Mouse (Mus musculus) hindbrain, embryonic 16.5 days (tissue): ENCODE data around the gene Aig1. TPM values are rescaled to one million over a fixed set of nuclear protein-coding genes. Genes with fewer than 3 reads are reported as not detected.
"Not testable (repeated sequence)": the region's sequence is repeated elsewhere in the genome, so short reads cannot be mapped to it uniquely, and the experiment has no call there.

Experiments
- ATAC-seq: fragments of 200-750 bp; cut with Nextera tagmentation; 2 replicates; pipeline ENCODE4 v1.8.0; 2017; ENCODE audit warnings: moderate TSS enrichment, moderate library complexity
- H3K27ac ChIP-seq: fragments of 300-500 bp; sonication (generic); 2 replicates; pipeline ENCODE4 v1.5.1; 2014; ENCODE audit warnings: low read depth, mild to moderate bottlenecking, control low read depth, low read length, moderate library complexity
- H3K27me3 ChIP-seq: fragments of 300-500 bp; sonication (generic); replicated peaks from 2 replicates; pipeline ENCODE4 v1.6.1; 2014; ENCODE audit warnings: low read length; ENCODE audit not compliant: control insufficient read depth, insufficient read depth
- H3K36me3 ChIP-seq: fragments of 300-500 bp; sonication (generic); 2 replicates; pipeline ENCODE4 v1.6.1; 2014; ENCODE audit warnings: mild to moderate bottlenecking, low read length, moderate library complexity, mixed read lengths; ENCODE audit not compliant: control insufficient read depth, insufficient read depth
- H3K4me1 ChIP-seq: fragments of 300-500 bp; sonication (generic); 2 replicates; pipeline ENCODE4 v1.6.1; 2014; ENCODE audit warnings: low read depth, low read length; ENCODE audit not compliant: control insufficient read depth, insufficient read depth
- H3K4me2 ChIP-seq: fragments of 300-500 bp; sonication (generic); 2 replicates; pipeline ENCODE4 v1.6.1; 2014; ENCODE audit warnings: mild to moderate bottlenecking, low read length, control low read depth, moderate library complexity
- H3K4me3 ChIP-seq: fragments of 300-500 bp; sonication (generic); 2 replicates; pipeline ENCODE4 v1.5.1; 2014; ENCODE audit warnings: mild to moderate bottlenecking, low read length, control low read depth, moderate library complexity
- H3K9ac ChIP-seq: fragments of 300-500 bp; sonication (generic); 2 replicates; pipeline ENCODE4 v1.6.1; 2014; ENCODE audit warnings: low read depth, mild to moderate bottlenecking, control low read depth, low read length, moderate library complexity
- H3K9me3 ChIP-seq: fragments of 300-500 bp; sonication (generic); 2 replicates; pipeline ENCODE4 v1.6.1; 2014; ENCODE audit warnings: mild to moderate bottlenecking, low read length, moderate library complexity; ENCODE audit not compliant: control insufficient read depth
- WGBS: fragments of 180-500 bp; shearing (Covaris S2); extraction: QIAGEN DNeasy Blood & Tissue Kit; methylation state at CpG from one replicate; pipeline ENCODE4 v1.1.7; 2014; 5-methylcytosine and 5-hydroxymethylcytosine counted together
- polyA plus RNA-seq: library from polyadenylated mRNA; unstranded; fragments of >200 nt; fragmentation: Nextera tagmentation; extraction: Ambion mirVana; gene quantifications from 2 replicates; pipeline ENCODE4 v1.2.1, GENCODE M21; 2015

Aig1 gene
- polyA plus RNA-seq, result 102 and 116 TPM in 2 replicates

DNA sequence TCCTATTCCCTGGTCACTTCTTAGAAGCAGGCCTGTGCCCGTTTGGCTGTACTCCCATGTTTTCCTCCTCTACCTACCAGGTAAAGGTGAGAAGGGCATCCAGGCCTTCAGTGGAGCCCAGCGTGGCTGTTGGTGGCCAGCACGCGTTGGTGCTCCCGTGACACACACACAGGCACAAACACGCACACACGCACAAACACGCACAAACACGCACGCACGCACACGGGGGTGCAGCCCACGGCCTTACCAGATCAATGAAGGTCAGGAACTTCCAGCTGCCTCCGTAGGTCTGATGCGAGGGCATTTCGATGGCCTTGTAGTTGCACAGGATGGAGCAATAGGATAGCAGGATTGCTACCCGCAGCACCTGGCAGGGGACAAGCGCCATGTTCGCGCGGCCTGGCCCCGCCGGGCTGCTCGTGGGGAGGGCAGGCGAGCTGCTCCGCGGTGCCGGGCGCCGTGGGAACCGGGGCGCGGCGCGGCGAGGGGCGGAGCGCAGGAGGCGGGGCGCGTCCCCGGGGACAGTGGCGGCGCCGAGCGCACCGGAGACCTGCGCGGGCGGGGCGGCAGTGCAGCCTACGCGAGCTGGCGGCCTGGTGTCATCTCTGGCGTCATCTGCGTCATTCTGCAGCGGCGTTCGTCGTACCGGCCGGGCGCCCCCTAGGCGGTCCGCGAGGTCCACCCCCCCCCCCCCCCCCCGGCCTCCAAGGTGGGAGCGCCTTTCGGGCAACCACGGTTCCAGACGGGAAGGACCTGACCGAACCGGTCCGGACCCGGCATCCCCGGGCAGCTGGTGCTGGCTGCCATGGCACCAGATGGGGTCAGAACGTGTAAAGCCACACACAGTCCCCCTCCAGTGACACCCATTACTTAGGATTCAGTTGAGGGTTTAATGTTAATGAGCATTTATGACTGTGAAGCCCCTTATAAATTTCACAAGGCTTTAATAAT is at the start of gene Aig1:
Aig1 (minus strand) TSS at position 610 of the 951 bp plus-strand sequence.
- 2% methylated on average over 38 of the region's 77 CpGs for WGBS
- peak; percentile 96 for ATAC-seq
- Histone ChIP-seq H3K27ac (peak within 1 kb of the TSS; percentile 91), H3K4me3 (peak within 1 kb of the TSS; percentile 75), H3K9me3 (no peaks in the 10 kb centered on the region), H3K4me1 (peaks cover 5% of the 10 kb centered on the region), H3K27me3 (no peaks in the 10 kb centered on the region), H3K9ac (peak within 1 kb of the TSS; percentile 96), H3K4me2 (peak within 1 kb of the TSS; percentile 85), H3K36me3 (no peaks in the 10 kb centered on the region)

DNA sequence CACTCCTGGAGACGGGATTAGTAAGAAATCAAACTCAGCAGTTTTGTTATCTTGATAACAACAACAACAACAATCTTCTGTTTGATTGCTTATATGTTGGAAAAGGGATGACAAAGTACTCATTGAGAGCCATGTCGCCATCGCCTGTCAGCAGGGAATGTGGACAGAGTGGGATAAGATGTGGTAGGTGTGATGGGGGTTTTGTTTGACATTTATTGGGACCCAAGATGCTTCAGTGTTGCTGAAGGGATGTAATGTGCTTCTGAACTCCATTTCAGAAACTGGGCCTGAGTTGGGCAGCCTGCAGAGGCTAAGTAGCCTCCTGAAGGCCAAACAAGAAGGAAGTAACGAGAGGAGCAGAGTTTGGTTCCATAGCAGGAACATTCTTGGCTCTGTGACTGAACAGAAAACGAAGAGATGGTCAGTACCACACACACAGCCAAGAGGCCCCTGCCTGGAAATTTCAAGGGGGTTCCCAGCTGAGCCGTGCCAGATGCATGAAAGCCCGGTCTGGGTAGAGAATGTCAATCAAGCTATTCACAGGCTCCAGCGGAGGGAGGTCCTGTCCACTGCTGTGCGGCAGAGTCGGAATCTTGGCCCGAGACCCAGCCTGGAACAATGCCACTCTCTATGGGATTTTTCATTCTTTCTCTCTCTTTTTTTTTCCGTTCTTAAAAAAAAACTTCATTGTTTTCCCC is 48.0 kb upstream of the Aig1 start:
- Histone ChIP-seq H3K4me2 (peak overlapping the region; percentile 31; the same call in 1 of the 2 replicates), H3K36me3 (no peaks in the 10 kb centered on the region), H3K27ac (no peak overlapping the region), H3K9me3 (no peaks in the 10 kb centered on the region), H3K4me3 (no peak overlapping the region), H3K27me3 (no peaks in the 10 kb centered on the region; the same call in 1 of the 2 replicates), H3K4me1 (no peaks in the 10 kb centered on the region), H3K9ac (no peak overlapping the region)
- 17% methylated on average over 12 of the region's 12 CpGs for WGBS
- ATAC-seq, result peak; percentile 98

DNA sequence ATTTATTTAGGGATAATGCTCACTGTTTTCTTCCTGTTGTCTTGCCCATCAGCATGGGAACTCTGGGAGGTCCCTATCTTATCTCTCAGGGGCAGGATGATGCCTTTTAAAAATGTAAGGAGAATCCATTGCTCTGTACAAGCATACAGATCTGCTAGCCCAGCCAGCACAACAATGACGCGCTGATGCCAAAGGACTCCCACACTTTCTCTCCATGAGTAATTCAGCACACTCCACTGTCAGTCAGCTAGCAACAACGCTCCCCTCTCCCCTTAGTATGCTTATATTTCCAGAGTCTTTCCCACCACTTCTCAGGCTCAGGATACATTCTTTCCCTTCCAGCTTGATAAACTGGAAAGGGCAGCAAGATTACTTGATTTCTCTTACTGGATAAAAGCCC is 46.4 kb upstream of the Aig1 start:
- H3K4me2 ChIP-seq, result no peak overlapping the region
- no peak for ATAC-seq
- H3K9ac ChIP-seq, result no peak overlapping the region
- no peak overlapping the region for H3K27ac ChIP-seq
- no peaks in the 10 kb centered on the region for H3K9me3 ChIP-seq
- H3K36me3 ChIP-seq, result no peaks in the 10 kb centered on the region
- WGBS, result 62% methylated on average over 3 of the region's 3 CpGs
- no peaks in the 10 kb centered on the region for H3K4me1 ChIP-seq
- H3K4me3 ChIP-seq, result no peak overlapping the region
- H3K27me3 ChIP-seq, result no peaks in the 10 kb centered on the region; the same call in 1 of the 2 replicates

DNA sequence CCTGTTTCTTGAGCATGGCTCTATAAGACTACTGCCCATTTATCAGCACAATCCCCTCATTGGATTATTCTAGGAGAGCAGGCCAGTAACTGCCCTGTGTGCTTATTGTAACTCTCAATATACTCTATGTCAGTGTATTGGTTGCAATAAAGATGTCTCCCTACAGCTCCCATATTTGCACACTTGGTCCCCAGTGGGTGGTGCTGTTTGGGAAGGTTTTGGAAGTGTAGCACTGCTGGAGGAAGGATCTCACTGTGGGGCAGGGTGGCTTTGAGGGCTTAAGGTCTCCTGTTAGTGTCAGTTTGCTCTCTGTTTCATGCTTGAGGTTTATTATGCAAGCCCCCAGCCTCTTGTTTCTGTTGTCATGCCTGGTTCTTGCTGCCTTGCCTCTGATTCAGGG is 44.9 kb upstream of the Aig1 start:
- H3K4me2 ChIP-seq, result no peak overlapping the region
- no peaks in the 10 kb centered on the region for H3K9me3 ChIP-seq
- no peak overlapping the region for H3K9ac ChIP-seq
- H3K36me3 ChIP-seq, result no peaks in the 10 kb centered on the region
- H3K4me1 ChIP-seq, result no peaks in the 10 kb centered on the region
- no peak for ATAC-seq
- H3K27me3 ChIP-seq, result no peaks in the 10 kb centered on the region; the same call in 1 of the 2 replicates
- H3K27ac ChIP-seq, result no peak overlapping the region
- H3K4me3 ChIP-seq, result no peak overlapping the region

DNA sequence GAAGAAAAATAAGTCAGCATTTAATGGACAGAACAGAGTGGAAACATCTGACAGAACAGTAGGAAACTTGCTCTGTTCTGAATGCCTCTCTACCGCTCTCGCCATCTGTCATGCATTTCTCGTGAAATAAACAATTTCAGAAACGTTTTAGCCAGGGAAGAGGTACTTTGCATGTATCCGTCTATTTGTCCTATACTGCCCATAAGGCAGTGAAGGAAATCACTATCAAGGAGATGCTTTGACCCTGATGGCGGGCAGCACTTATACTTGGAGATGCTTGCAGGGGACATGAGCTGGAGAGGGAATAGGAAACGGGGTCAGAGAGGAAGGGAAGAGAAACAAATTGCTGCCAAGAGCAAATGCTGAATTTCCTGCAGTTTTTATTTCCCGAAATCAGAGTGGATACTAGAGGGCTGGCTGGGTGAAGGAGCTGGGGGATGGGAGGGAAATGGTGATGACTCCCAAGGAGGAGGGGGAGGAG is 37.5 kb upstream of the Aig1 start:
- no peaks in the 10 kb centered on the region for H3K36me3 ChIP-seq
- ATAC-seq, result 0 out of 2 replicates have a peak, but pooled peaks have one; percentile 56
- no peak overlapping the region for H3K27ac ChIP-seq
- no peak overlapping the region for H3K9ac ChIP-seq
- no peak overlapping the region for H3K4me3 ChIP-seq
- no peaks in the 10 kb centered on the region for H3K4me1 ChIP-seq
- no peaks in the 10 kb centered on the region for H3K27me3 ChIP-seq
- H3K9me3 ChIP-seq, result no peaks in the 10 kb centered on the region
- H3K4me2 ChIP-seq, result no peak overlapping the region
- 67% methylated on average over 8 of the region's 8 CpGs for WGBS

DNA sequence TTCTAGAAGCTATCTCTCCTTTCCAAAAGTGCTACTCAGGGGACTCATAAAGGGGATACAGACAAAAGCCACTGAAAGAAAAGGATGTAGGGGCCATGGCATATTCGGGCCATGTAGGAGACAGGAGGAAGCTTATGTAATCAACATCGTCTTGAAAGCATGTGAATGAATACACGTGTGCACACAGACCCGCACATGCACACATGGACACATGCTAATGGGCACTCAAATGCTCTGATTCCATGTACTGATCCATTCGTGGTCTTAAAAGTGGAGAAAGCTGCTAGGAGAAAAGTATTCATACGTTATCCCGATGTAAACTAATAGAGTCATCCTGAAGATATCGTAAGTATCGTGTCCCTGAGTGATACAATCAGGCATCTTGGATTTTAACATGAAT is 36.8 kb upstream of the Aig1 start:
- Histone ChIP-seq H3K9me3 (no peaks in the 10 kb centered on the region), H3K27me3 (no peaks in the 10 kb centered on the region), H3K36me3 (no peaks in the 10 kb centered on the region), H3K9ac (no peak overlapping the region), H3K4me2 (no peak overlapping the region), H3K27ac (no peak overlapping the region), H3K4me1 (no peaks in the 10 kb centered on the region), H3K4me3 (no peak overlapping the region)
- ATAC-seq, result no peak
- WGBS, result 87% methylated on average over 9 of the region's 9 CpGs

DNA sequence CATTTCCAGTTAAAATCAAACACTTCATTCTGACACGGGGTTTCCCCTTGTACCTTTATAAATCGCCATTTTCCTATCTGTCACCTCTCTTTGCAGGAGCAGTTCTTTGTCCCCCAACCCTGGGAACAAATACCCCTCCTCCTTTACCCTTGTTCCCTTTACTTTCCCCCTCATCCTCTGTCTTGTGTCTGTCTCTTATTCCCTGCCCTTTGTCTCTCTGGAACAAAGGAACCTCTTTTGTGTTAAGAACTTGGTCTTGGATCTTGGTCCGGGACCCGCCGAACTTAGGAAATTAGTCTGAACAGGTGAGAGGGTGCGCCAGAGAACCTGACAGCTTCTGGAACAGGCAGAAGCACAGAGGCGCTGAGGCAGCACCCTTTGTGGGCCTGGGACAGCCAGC is 24.0 kb upstream of the Aig1 start:
- H3K27ac ChIP-seq, H3K4me1 ChIP-seq, H3K9ac ChIP-seq, H3K9me3 ChIP-seq, H3K27me3 ChIP-seq, ATAC-seq, H3K4me2 ChIP-seq, H3K36me3 ChIP-seq, H3K4me3 ChIP-seq: not testable (repeated sequence)
- WGBS, result 91% methylated on average over 6 of the region's 7 CpGs

DNA sequence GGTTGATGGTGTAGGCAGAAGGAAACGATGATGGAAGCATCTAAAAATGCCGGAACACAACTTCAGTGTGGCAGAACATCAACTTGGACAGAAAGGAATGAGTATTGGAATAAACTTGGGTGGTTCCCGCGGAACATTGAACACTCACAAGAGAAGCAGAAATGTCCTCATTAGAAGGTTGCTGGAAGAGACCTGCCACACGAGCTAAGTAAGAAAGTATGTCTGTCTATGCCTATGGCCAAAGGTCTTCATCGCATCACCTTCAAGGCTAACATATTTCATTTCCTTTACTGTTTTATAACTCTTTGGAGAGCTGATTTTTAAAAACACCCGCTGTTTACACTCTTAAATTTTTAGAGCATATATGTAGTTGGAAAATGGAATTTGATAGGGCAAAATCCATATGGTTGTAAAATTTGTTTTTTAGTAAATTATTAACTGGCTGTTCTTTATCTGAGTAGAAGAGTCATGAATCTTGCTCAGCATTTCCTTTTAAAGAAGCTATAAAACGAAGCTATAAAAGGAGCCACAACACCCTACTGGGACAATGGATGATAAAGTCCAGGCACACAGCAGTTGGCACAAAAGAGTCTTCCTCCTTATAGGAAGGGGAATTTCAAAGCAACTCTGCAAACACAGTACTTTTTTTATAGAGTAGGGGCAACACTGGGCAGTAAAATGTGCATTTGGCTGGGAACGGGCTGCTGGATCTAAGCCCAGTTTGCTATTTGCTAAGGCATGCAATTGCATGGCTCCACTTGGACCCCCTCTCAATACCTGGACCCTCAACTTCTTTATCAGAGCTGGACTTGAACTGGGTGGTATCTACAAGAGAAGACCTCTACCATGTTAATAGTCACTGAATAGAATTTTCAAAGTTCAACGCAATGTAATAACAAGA is 14.4 kb upstream of the Aig1 start:
- Histone ChIP-seq H3K4me1 (no peaks in the 10 kb centered on the region), H3K4me2 (no peak overlapping the region), H3K9me3 (no peaks in the 10 kb centered on the region), H3K9ac (no peak overlapping the region), H3K27me3 (no peaks in the 10 kb centered on the region), H3K36me3 (no peaks in the 10 kb centered on the region), H3K27ac (no peak overlapping the region), H3K4me3 (no peak overlapping the region)
- no peak for ATAC-seq
- 81% methylated on average over 10 of the region's 10 CpGs for WGBS
